Comparison of ENCODE assay signal across 8 mouse cellular contexts in genomic region chr11:95384319-95384972, GRCm38 (mm10). TPM values are rescaled to one million over a fixed set of nuclear protein-coding genes. Genes with fewer than 3 reads are reported as not detected.
DNase-seq lines count a peak whose midpoint lies in the region; ATAC-seq and TF ChIP-seq lines count a peak whose summit lies in the region.

Slc35b1 (plus strand) TSS chr11:95384692.

- under 1% methylated on average over 42 of the region's 42 CpGs for WGBS in hindbrain, postnatal 0 days

- DNase-seq in ZHBTc4 (ENCODE audit: low read depth, low spot score), result peak; percentile 98
- peak; percentile 93 for DNase-seq in gastrocnemius, adult 2 months
- peak; percentile 99 for DNase-seq in hindbrain, postnatal 0 days (ENCODE audit: low spot score)
- peak; percentile 90 to 92 for DNase-seq in left cerebral cortex, adult 2 months (ENCODE audit: extremely low spot score in 1 of 2, low spot score in 2 of 2)
- DNase-seq in right cerebral cortex, adult 2 months (ENCODE audit: low spot score in 2 of 2), result peak; percentile 96 to 99
- peak; percentile 93 for DNase-seq in urinary bladder, postnatal 14 days (ENCODE audit: low spot score)

- H3K4me3 ChIP-seq in gastrocnemius, adult 2 months, result peak within 1 kb of the TSS; percentile 93
- peak within 1 kb of the TSS; percentile 93 for H3K4me3 ChIP-seq in hindbrain, postnatal 0 days (ENCODE audit: low read length)
- H3K4me3 ChIP-seq in left cerebral cortex, adult 2 months, result peak within 1 kb of the TSS; percentile 81

- H3K27me3 ChIP-seq in hindbrain, postnatal 0 days (ENCODE audit: insufficient read depth, low read length), result no peaks in the 10 kb centered on the region

- H3K9ac ChIP-seq in hindbrain, postnatal 0 days (replicated peaks; ENCODE audit: low read length), result peak within 1 kb of the TSS; percentile 91

- intact Hi-C loops in gastrocnemius, adult 2 months (cut with DNase I), result loop anchor here (1.0 to 10.0 kb wide), 5 partner anchors 47 to 280 kb away; partner anchors contain the start of genes Fam117a, Kat7 and Nxph3
- intact Hi-C loops in left cerebral cortex, adult 2 months (cut with DNase I), result loop anchor here (1.0 to 10.0 kb wide), 4 partner anchors 74 to 260 kb away; partner anchors contain the start of gene Kat7

- H3K36me3 ChIP-seq in hindbrain, postnatal 0 days (ENCODE audit: insufficient read depth, low read length), result peaks cover 27% of the 10 kb centered on the region; the same call in 1 of the 2 replicates

- peak; percentile 95; the same call in 1 of the 2 replicates for TF ChIP-seq CTCF in gastrocnemius, adult 2 months (IDR thresholded peaks at IDR 0.05)
- peak; percentile 91 for TF ChIP-seq CTCF in hindbrain, postnatal 0 days (IDR thresholded peaks at IDR 0.05; ENCODE audit: low read depth)
- TF ChIP-seq CTCF in left cerebral cortex, adult 2 months (IDR thresholded peaks at IDR 0.05), result peak; percentile 95

- ATAC-seq in common myeloid progenitor, adult 5-6 weeks (replicated peaks; ENCODE audit: low read depth, poor library complexity, severe bottlenecking), result peak; percentile 93
- peak; percentile 98 for ATAC-seq in hindbrain, postnatal 0 days
- peak; percentile 96 for ATAC-seq in megakaryocyte, adult 5-6 weeks (ENCODE audit: poor library complexity, severe bottlenecking)

- no peaks in the 10 kb centered on the region for H3K9me3 ChIP-seq in hindbrain, postnatal 0 days (ENCODE audit: low read length)

- H3K4me2 ChIP-seq in hindbrain, postnatal 0 days (ENCODE audit: low read depth, low read length), result peak within 1 kb of the TSS; percentile 66

- H3K4me1 ChIP-seq in hindbrain, postnatal 0 days (ENCODE audit: insufficient read depth, low read length), result no peaks in the 10 kb centered on the region; the same call in 1 of the 2 replicates

- H3K27ac ChIP-seq in gastrocnemius, adult 2 months, result peak within 1 kb of the TSS; percentile 100
- H3K27ac ChIP-seq in hindbrain, postnatal 0 days, result peak within 1 kb of the TSS; percentile 89
- H3K27ac ChIP-seq in left cerebral cortex, adult 2 months, result peak within 1 kb of the TSS; percentile 99

RNA-seq across cellular contexts. Expression of gene Slc35b1, which starts in this region (rescaled TPM):
- total RNA-seq in common myeloid progenitor, adult 5-6 weeks (2017), result 30.4 and 30.6 TPM in 2 replicates
- 10 to 100 TPM; 42.4 to 49.5 TPM for total RNA-seq in gastrocnemius, adult 2 months (2021)
- total RNA-seq in hindbrain, postnatal 0 days (2014; rRNA removed), result 107 and 109 TPM in 2 replicates
- polyA plus RNA-seq in hindbrain, postnatal 0 days (2015; fragmentation: Nextera tagmentation; extraction: Ambion mirVana), result 158 and 159 TPM in 2 replicates
- 10 to 100 TPM; 55.8 to 61.9 TPM for total RNA-seq in left cerebral cortex, adult 2 months (2021)
- 44.9 and 59.7 TPM in 2 replicates for total RNA-seq in megakaryocyte, adult 5-6 weeks (2015)
- total RNA-seq in megakaryocyte, adult 5-6 weeks (2017), result 59.2 and 62.2 TPM in 2 replicates

Comparison
In these comparisons a context has a peak if more than half of its experiments do, and no peak if none do; other contexts are left out.
1. Peak in every context shown above with its lines: DNase-seq, ATAC-seq, H3K4me3 ChIP-seq and H3K27ac ChIP-seq.